Mouse (Mus musculus) gastrocnemius, postnatal 4 days (tissue): Measurements from ENCODE around the gene Pax6. TPM values are rescaled to one million over a fixed set of nuclear protein-coding genes. Genes with fewer than 3 reads are reported as not detected.

Experiments
- DNase-seq, 2 experiments: peaks; one replicate each; pipeline ENCODE4 v3.0.0; 2021 to 2022; ENCODE audit warnings: low spot score in 2 of 2, mixed read lengths in 2 of 2
- total RNA-seq, 2 experiments: library from RNA; stranded (reverse); gene quantifications; 2 replicates each; pipeline ENCODE4 v1.2.3; 2021

The Pax6 gene
- total RNA-seq, 2 experiments from 2014 or later, result not detected

- no peak for DNase-seq
Observed at GRCm38 (mm10) chr2:105682634-105683351, 14.1 kb downstream of the Pax6 start.

DNA sequence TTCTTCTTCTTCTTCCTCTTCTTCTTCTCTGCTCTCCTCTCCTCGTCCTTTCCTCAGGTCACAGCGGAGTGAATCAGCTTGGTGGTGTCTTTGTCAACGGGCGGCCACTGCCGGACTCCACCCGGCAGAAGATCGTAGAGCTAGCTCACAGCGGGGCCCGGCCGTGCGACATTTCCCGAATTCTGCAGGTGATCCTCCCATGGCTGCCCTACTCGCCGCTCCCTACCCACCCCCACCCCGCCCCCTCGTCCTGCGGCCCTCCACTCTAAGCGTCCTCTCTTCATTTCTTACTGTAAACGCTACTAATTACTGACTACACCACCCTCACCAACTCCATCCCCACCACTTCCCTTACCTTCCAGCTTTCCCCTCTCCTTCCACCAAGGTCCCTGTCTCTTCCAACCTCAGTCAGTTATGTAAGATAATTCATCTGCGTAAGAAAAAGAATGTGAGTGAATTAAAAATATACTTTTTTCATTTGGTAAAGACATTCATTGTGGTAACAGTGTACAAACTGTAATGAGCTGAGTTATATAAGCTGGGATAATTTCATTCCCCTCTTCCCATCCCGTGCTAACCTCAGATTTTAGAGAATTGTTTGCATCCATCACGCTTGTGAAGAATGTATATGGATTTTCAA, 15.2 kb downstream of the Pax6 start:
- DNase-seq, result no peak

DNA sequence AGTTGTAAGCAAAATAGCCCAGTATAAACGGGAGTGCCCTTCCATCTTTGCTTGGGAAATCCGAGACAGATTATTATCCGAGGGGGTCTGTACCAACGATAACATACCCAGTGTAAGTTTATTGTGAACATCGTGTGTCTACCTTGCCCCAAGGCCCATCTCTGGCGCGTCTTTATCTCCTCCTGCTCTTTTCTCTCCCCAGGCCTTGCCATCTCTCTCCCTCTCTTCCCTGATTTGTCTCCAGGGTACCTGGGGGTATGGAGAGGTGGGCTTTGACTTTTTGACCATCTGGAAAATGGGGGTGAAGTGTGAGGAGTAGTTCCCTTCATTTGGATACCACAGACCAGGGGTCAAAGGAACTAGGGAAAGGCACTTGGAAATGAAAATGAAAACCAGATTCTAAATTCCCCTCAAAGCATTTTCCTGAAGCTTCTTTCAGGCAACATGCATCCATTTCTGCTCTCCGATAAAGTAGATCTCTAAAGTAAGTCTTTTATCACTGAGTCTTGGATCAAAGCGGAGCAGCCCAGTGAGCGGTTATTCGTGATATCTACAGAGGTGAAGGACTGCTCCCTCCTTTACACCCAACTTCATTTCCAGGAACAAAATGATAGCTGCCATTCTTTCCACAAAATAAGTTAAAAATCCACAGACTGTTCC, 16.4 kb downstream of the Pax6 start:
- DNase-seq, result no peak

- no peak for DNase-seq
Observed at GRCm38 (mm10) chr2:105685651-105686050, 17.0 kb downstream of the Pax6 start.

- no peak for DNase-seq
Observed at GRCm38 (mm10) chr2:105686363-105687316, 17.9 kb downstream of the Pax6 start.

- no peak for DNase-seq
Observed at GRCm38 (mm10) chr2:105687317-105687991, 18.8 kb downstream of the Pax6 start.

GRCm38 (mm10) chr2:105688011-105688410, 19.3 kb downstream of the Pax6 start:
- DNase-seq, result no peak

DNA sequence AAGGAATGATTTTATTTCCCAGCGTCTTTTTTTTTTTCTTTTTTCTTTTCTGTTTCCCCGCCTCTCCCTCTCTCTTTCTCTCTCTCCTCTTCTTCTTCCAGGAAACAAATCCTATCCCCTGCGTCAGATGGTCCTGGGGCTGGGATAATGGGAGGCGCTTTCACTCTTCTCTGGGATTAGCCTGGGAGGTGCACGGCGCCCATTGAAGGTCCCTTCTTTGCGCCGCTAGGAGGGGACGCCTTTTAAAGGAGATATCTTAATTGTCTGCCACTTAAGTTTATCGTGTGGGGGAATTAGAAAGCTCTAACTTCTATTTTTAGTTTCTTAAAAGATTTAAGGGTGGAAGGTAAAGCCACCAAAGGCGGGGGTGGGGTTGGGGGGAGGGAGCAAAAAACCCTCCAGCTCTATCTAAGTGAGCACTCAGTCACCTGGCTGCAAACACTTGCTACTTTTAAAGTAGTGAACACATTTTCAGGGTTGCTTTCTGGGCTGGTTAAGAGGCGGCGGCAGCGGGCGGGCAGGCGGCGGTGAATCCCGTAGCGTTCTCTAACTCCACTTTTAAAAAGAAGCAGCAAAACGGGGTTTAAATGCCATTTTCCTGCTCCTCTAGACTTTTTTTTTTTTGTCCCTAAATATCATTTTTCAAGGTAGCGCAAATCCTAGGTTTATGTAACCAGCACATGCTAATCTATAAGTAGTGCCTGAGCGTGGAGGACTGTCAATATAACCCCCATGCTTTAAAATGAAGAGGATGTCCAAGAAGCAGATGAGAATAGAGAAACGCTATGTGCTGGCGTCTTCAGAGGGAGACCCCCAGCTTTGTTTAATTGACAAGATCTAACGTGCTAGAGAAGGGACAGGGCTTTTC, 20.0 kb downstream of the Pax6 start:
- DNase-seq, result no peak

GRCm38 (mm10) chr2:105689304-105689770, 20.6 kb downstream of the Pax6 start:
- DNase-seq, result no peak

GRCm38 (mm10) chr2:105689771-105690639, 21.3 kb downstream of the Pax6 start:
- no peak for DNase-seq

- DNase-seq, result no peak
Observed at GRCm38 (mm10) chr2:105691296-105691695, 22.6 kb downstream of the Pax6 start.

GRCm38 (mm10) chr2:105697741-105698140, 29.0 kb downstream of the Pax6 start:
- DNase-seq, result no peak

- DNase-seq, result no peak
Observed at GRCm38 (mm10) chr2:105698631-105699030, 29.9 kb downstream of the Pax6 start.

- DNase-seq, result no peak
Observed at GRCm38 (mm10) chr2:105701781-105702180, 33.1 kb downstream of the Pax6 start.

- no peak for DNase-seq
Observed at GRCm38 (mm10) chr2:105702586-105702985, 33.9 kb downstream of the Pax6 start.

DNA sequence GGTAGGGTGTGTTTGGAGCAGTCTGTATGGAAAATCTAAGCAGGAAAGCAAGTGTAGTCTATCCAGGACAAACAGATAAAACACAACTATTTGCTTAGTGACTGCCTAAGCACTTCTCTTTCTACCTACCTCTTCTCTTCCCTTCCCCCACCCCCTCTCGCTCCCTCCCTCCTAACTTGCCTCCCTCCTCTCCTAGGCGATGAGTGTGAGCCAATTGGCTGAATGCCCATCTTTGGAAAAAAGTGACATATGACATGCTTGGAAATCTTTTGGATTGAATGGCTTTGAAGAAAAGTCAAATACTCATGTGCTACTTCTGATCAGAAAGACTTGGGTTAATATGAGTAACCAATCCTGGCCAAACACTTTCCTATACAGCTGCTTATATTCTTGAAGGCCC, 36.6 kb downstream of the Pax6 start:
- no peak for DNase-seq

DNA sequence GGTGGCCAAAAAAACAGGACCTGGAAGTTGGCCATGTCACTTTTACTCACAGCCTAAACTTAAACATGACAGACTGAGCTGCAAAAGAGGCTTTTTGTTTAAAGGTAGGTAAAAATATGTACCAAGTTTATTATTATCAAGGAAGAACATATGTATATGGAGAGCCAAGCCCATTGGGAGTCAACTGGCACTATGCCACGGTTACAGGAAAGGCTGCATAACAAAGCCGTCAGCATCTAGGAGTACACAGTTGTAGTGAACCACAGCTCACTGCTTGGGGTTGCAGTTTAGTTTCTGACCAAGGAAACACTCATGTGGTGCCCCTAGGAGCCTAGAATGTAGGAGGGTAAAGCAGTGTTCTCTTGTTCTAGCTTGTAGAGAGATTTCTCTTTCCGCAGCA, 40.4 kb downstream of the Pax6 start:
- DNase-seq, result no peak

DNA sequence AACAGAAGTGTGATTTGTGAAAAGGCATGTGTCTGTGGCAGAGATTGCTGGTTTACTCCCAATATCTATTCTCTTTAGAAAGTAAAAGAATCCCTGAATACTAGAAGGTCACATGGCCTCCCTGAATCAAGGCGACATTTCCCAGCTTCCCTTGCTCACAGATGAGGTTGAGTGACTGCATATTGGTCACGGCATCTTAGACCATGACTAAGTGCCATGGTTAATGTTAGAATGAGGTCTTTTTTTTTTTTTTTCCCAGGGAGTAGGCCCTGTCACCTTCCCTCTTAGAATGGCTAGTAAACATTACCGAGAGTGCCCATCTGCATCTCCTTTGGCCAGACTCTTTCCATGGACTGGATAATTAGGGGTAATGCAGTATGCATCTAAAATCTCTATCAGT, 41.8 kb downstream of the Pax6 start:
- no peak for DNase-seq
